Mouse (Mus musculus) kidney, postnatal 4 days (tissue): ENCODE results near the gene Borcs5.

Source experiments
- DNase-seq, 2 experiments: peaks; one replicate each; pipeline ENCODE4 v3.0.0; 2021; ENCODE audit warnings: mixed read lengths in 2 of 2

Gene Borcs5

GRCm38 (mm10) chr6:134639210-134639609 is at the start of gene Borcs5:
Borcs5 (plus strand) TSS chr6:134639510.
- no peak for DNase-seq

GRCm38 (mm10) chr6:134591614-134592013 is 47.7 kb upstream of the Borcs5 start:
- no peak for DNase-seq

GRCm38 (mm10) chr6:134594569-134595442 is 44.5 kb upstream of the Borcs5 start:
- peak; percentile 65 to 78 for DNase-seq

- peak; percentile 37 to 64 for DNase-seq
These were observed 41.6 kb upstream of the Borcs5 start for GRCm38 (mm10) chr6:134597651-134598229.

GRCm38 (mm10) chr6:134599239-134599638 is 40.1 kb upstream of the Borcs5 start:
- no peak for DNase-seq

GRCm38 (mm10) chr6:134601130-134601529 is 38.2 kb upstream of the Borcs5 start:
- peak in 1 of 2 experiments; percentile 35 for DNase-seq

GRCm38 (mm10) chr6:134601766-134602165 is 37.5 kb upstream of the Borcs5 start:
- DNase-seq: peak in 1 of 2 experiments; percentile 48

GRCm38 (mm10) chr6:134602371-134603003 is 36.8 kb upstream of the Borcs5 start:
- peak; percentile 34 to 57 for DNase-seq

GRCm38 (mm10) chr6:134605196-134605595 is 34.1 kb upstream of the Borcs5 start:
- DNase-seq: no peak

GRCm38 (mm10) chr6:134606540-134606939 is 32.8 kb upstream of the Borcs5 start:
- peak in 1 of 2 experiments; percentile 42 for DNase-seq

GRCm38 (mm10) chr6:134606949-134607746 is 32.2 kb upstream of the Borcs5 start:
- peak; percentile 42 to 68 for DNase-seq

- no peak for DNase-seq
These were observed 28.9 kb upstream of the Borcs5 start for GRCm38 (mm10) chr6:134610380-134610779.

- DNase-seq: no peak
These were observed 27.4 kb upstream of the Borcs5 start for GRCm38 (mm10) chr6:134611896-134612295.

- DNase-seq: no peak
These were observed 25.0 kb upstream of the Borcs5 start for GRCm38 (mm10) chr6:134614322-134614721.

- DNase-seq: peak; percentile 91 to 92
These were observed 24.3 kb upstream of the Borcs5 start for GRCm38 (mm10) chr6:134614723-134615648.

GRCm38 (mm10) chr6:134617589-134617988 is 21.7 kb upstream of the Borcs5 start:
- DNase-seq: no peak

- DNase-seq: no peak
These were observed 19.2 kb upstream of the Borcs5 start for GRCm38 (mm10) chr6:134620129-134620528.

- DNase-seq: peak; percentile 67 to 69
These were observed 18.3 kb upstream of the Borcs5 start for GRCm38 (mm10) chr6:134620846-134621551.

- no peak for DNase-seq
These were observed 17.8 kb upstream of the Borcs5 start for GRCm38 (mm10) chr6:134621552-134621949.

GRCm38 (mm10) chr6:134625431-134625830 is 13.9 kb upstream of the Borcs5 start:
- DNase-seq: no peak

- no peak for DNase-seq
These were observed 12.7 kb upstream of the Borcs5 start for GRCm38 (mm10) chr6:134626564-134626963.
